Mouse (Mus musculus) lung, adult 2 months (tissue): ENCODE data around the gene Prom2. TPM values are rescaled to one million over a fixed set of nuclear protein-coding genes. Genes with fewer than 3 reads are reported as not detected.

Experiments
- DNase-seq: peaks from one replicate; pipeline ENCODE4 v3.0.0; 2022
- H3K4me1 ChIP-seq: fragments of 200-500 bp; 2 replicates; pipeline ENCODE4 v1.6.1; 2011; ENCODE audit warnings: low read length; ENCODE audit not compliant: control insufficient read depth, insufficient read depth
- H3K4me3 ChIP-seq: fragments of 200-500 bp; replicated peaks from 2 replicates; pipeline ENCODE3; 2011; ENCODE audit warnings: low read depth, mild to moderate bottlenecking, control low read depth, low read length; ENCODE audit errors: extremely low read depth
- CTCF ChIP-seq: fragments of 200-500 bp; IDR thresholded peaks from 2 replicates; pipeline ENCODE4 v1.5.1; 2011; ENCODE audit warnings: mild to moderate bottlenecking, low read length, control low read depth; ENCODE audit not compliant: insufficient read depth
- POLR2A ChIP-seq: fragments of 200-500 bp; IDR thresholded peaks from 2 replicates; pipeline ENCODE4 v1.6.1; 2011; ENCODE audit warnings: low read depth, mild to moderate bottlenecking, control low read depth, low read length, borderline replicate concordance; ENCODE audit errors: extremely low read depth
- WGBS: fragments of 180-500 bp; shearing (Covaris S2); methylation state at CpG from one replicate; pipeline ENCODE4 v1.1.7; 2018; 5-methylcytosine and 5-hydroxymethylcytosine counted together
- polyA plus RNA-seq: library from polyadenylated mRNA; depleted of rRNA; stranded (reverse); fragments of >200 nt; gene quantifications from 2 replicates; pipeline ENCODE4 v1.2.3, GENCODE M21; 2012

The Prom2 gene
- polyA plus RNA-seq, 1 experiment = 9.6 TPM

GRCm38 (mm10) chr2:127551078-127551477 is 9.8 kb upstream of the Prom2 start:
- no peaks in the 10 kb centered on the region for H3K4me1 ChIP-seq
- TF ChIP-seq CTCF (no peak), POLR2A (no peak)
- no peak for DNase-seq
- no peak overlapping the region for H3K4me3 ChIP-seq
- 48% methylated on average over 5 of the region's 5 CpGs for WGBS

GRCm38 (mm10) chr2:127550446-127550845 is 9.2 kb upstream of the Prom2 start:
- Histone ChIP-seq H3K4me3 (no peak overlapping the region), H3K4me1 (no peaks in the 10 kb centered on the region)
- 63% methylated on average over 1 of the region's 1 CpGs for WGBS
- TF ChIP-seq POLR2A = no peak
- DNase-seq = no peak

- TF ChIP-seq CTCF = no peak
- TF ChIP-seq POLR2A = no peak
- no peak overlapping the region for H3K4me3 ChIP-seq
- DNase-seq = no peak
- no peaks in the 10 kb centered on the region for H3K4me1 ChIP-seq
Measured at GRCm38 (mm10) chr2:127549711-127550110, 8.4 kb upstream of the Prom2 start.

- 64% methylated on average over 5 of the region's 5 CpGs for WGBS
- H3K4me3 ChIP-seq = no peak overlapping the region
- TF ChIP-seq POLR2A (no peak), CTCF (no peak)
- H3K4me1 ChIP-seq = no peaks in the 10 kb centered on the region
- no peak for DNase-seq
Measured at GRCm38 (mm10) chr2:127548342-127549074, 7.2 kb upstream of the Prom2 start.

GRCm38 (mm10) chr2:127541697-127542096 is 430 bp upstream of the Prom2 start:
- WGBS = 82% methylated on average over 2 of the region's 2 CpGs
- DNase-seq = no peak
- no peaks in the 10 kb centered on the region for H3K4me1 ChIP-seq
- H3K4me3 ChIP-seq = no peak overlapping the region
- TF ChIP-seq POLR2A (no peak), CTCF (no peak)

GRCm38 (mm10) chr2:127539494-127539893 is 1.8 kb downstream of the Prom2 start:
- no peak overlapping the region for H3K4me3 ChIP-seq
- TF ChIP-seq POLR2A (no peak), CTCF (peak; percentile 37; the same call in 1 of the 2 replicates)
- WGBS = 24% methylated on average over 4 of the region's 4 CpGs
- no peak for DNase-seq
- H3K4me1 ChIP-seq = no peaks in the 10 kb centered on the region

- 45% methylated on average over 3 of the region's 3 CpGs for WGBS
- TF ChIP-seq POLR2A (no peak), CTCF (no peak)
Measured at GRCm38 (mm10) chr2:127537548-127537947, 3.7 kb downstream of the Prom2 start.

GRCm38 (mm10) chr2:127535363-127535762 is 5.9 kb downstream of the Prom2 start:
- Histone ChIP-seq H3K4me3 (no peak overlapping the region), H3K4me1 (no peaks in the 10 kb centered on the region)
- no peak for DNase-seq
- 63% methylated on average over 9 of the region's 9 CpGs for WGBS
- TF ChIP-seq POLR2A = no peak
- TF ChIP-seq CTCF = no peak

More at GRCm38 (mm10) chr2:127537548-127537947, 3.7 kb downstream of the Prom2 start:
- no peak for DNase-seq
- no peak overlapping the region for H3K4me3 ChIP-seq
- H3K4me1 ChIP-seq = no peaks in the 10 kb centered on the region

GRCm38 (mm10) chr2:127532379-127532778 is 8.9 kb downstream of the Prom2 start:
- no peak for DNase-seq
- WGBS = 12% methylated on average over 9 of the region's 9 CpGs
- no peaks in the 10 kb centered on the region for H3K4me1 ChIP-seq
- TF ChIP-seq CTCF (no peak), POLR2A (no peak)
- H3K4me3 ChIP-seq = no peak overlapping the region

- Histone ChIP-seq H3K4me3 (no peak overlapping the region), H3K4me1 (no peaks in the 10 kb centered on the region)
- no peak for TF ChIP-seq CTCF
- TF ChIP-seq POLR2A = no peak
- 81% methylated on average over 2 of the region's 2 CpGs for WGBS
- DNase-seq = no peak
Measured at GRCm38 (mm10) chr2:127531592-127531991, 9.7 kb downstream of the Prom2 start.
